Mouse (Mus musculus) regulatory T cell (primary cell): ENCODE measurements around the gene Gm47985.
"Not testable (repeated sequence)": the region's sequence is repeated elsewhere in the genome, so short reads cannot be mapped to it uniquely, and the experiment has no call there.

Source experiments
- in situ Hi-C: fragments of 300-600 bp; cut with MboI, MseI; formaldehyde crosslinking; loops from one replicate; pipeline ENCODE4 v1.15.1; 2025; ENCODE audit warnings: high pct_unique_total_duplicates

Gm47985 gene

GRCm38 (mm10) chr1:151177030-151177936 lies 5.1 kb upstream of the Gm47985 start:
- in situ Hi-C loops = no loop called here

GRCm38 (mm10) chr1:151177937-151178271 lies 4.4 kb upstream of the Gm47985 start:
- in situ Hi-C loops = no loop called here

GRCm38 (mm10) chr1:151178505-151179083 lies 3.7 kb upstream of the Gm47985 start:
- in situ Hi-C loops = no loop called here

- in situ Hi-C loops = no loop called here
Measured at GRCm38 (mm10) chr1:151180167-151180566, 2.2 kb upstream of the Gm47985 start.

- in situ Hi-C loops = not testable (repeated sequence)
Measured at GRCm38 (mm10) chr1:151186186-151186585, 3.8 kb downstream of the Gm47985 start.

GRCm38 (mm10) chr1:151186879-151187424 lies 4.6 kb downstream of the Gm47985 start:
- in situ Hi-C loops = not testable (repeated sequence)

GRCm38 (mm10) chr1:151188469-151188868 lies 6.1 kb downstream of the Gm47985 start:
- in situ Hi-C loops = no loop called here

- in situ Hi-C loops = not testable (repeated sequence)
Measured at GRCm38 (mm10) chr1:151192075-151192474, 9.7 kb downstream of the Gm47985 start, which contains the start of gene Gm8947. Gm8947 (plus strand) TSS chr1:151192376.

GRCm38 (mm10) chr1:151192739-151193138 lies 10.4 kb downstream of the Gm47985 start:
- in situ Hi-C loops = not testable (repeated sequence)

- in situ Hi-C loops = not testable (repeated sequence)
Measured at GRCm38 (mm10) chr1:151195986-151196385, 13.6 kb downstream of the Gm47985 start.

- in situ Hi-C loops = not testable (repeated sequence)
Measured at GRCm38 (mm10) chr1:151196690-151197089, 14.4 kb downstream of the Gm47985 start.

GRCm38 (mm10) chr1:151198120-151198519 lies 15.8 kb downstream of the Gm47985 start, which contains the start of gene Gm47995:
Gm47995 (plus strand) TSS chr1:151198448.
- in situ Hi-C loops = not testable (repeated sequence)

- in situ Hi-C loops = not testable (repeated sequence)
Measured at GRCm38 (mm10) chr1:151200620-151201019, 18.3 kb downstream of the Gm47985 start.

GRCm38 (mm10) chr1:151202771-151203170 lies 20.4 kb downstream of the Gm47985 start:
- in situ Hi-C loops = not testable (repeated sequence)

GRCm38 (mm10) chr1:151203818-151204217 lies 21.5 kb downstream of the Gm47985 start, which contains the start of gene 3110040M04Rik:
3110040M04Rik (plus strand) TSS chr1:151204121.
- in situ Hi-C loops = not testable (repeated sequence)

GRCm38 (mm10) chr1:151208493-151208892 lies 26.2 kb downstream of the Gm47985 start:
- in situ Hi-C loops = not testable (repeated sequence)

GRCm38 (mm10) chr1:151208944-151209343 lies 26.6 kb downstream of the Gm47985 start:
- in situ Hi-C loops = not testable (repeated sequence)

GRCm38 (mm10) chr1:151209824-151210355 lies 27.6 kb downstream of the Gm47985 start, which contains the start of gene Gm47996:
Gm47996 (plus strand) TSS chr1:151210131.
- in situ Hi-C loops = not testable (repeated sequence)

GRCm38 (mm10) chr1:151211666-151212065 lies 29.3 kb downstream of the Gm47985 start:
- in situ Hi-C loops = not testable (repeated sequence)

- in situ Hi-C loops = no loop called here
Measured at GRCm38 (mm10) chr1:151214862-151215261, 32.5 kb downstream of the Gm47985 start.

GRCm38 (mm10) chr1:151215985-151216384 lies 33.6 kb downstream of the Gm47985 start:
- in situ Hi-C loops = no loop called here

- in situ Hi-C loops = no loop called here
Measured at GRCm38 (mm10) chr1:151216417-151216816, 34.1 kb downstream of the Gm47985 start.
